Mouse (Mus musculus): ENCODE results near the gene Klf16. TPM values are rescaled to one million over a fixed set of nuclear protein-coding genes. Genes with fewer than 3 reads are reported as not detected.
A peak's percentile ranks its signal among the peaks of the same experiment; 100 is the strongest.

The Klf16 gene
- polyA plus RNA-seq, 1 experiment from 2014 or later, result 10.3 TPM

- Histone ChIP-seq H3K27me3 (replicated peaks) (no peaks in the 10 kb centered on the region), H3K9me3 (no peaks in the 10 kb centered on the region), H3K36me3 (peaks cover 15% of the 10 kb centered on the region), H3K27ac (peak overlapping the region; percentile 59; the same call in 1 of the 2 replicates), H3K4me1 (peaks cover 64% of the 10 kb centered on the region), H3K4me2 (peak overlapping the region; percentile 49), H3K4me3 (replicated peaks) (peak overlapping the region; percentile 19), H3K9ac (peak overlapping the region; percentile 7; the same call in 1 of the 2 replicates)
- ATAC-seq (ENCODE audit: insufficient read depth, low FRiP score, low read depth), result peak; percentile 24
- WGBS, result 21% methylated on average over 30 of the region's 30 CpGs
These were observed 6.0 kb downstream of the Klf16 start for GRCm38 (mm10) chr10:80570871-80571836.

GRCm38 (mm10) chr10:80570419-80570818 is 6.7 kb downstream of the Klf16 start:
- H3K9me3 ChIP-seq, result no peaks in the 10 kb centered on the region
- peak overlapping the region; percentile 49 for H3K4me2 ChIP-seq
- no peak overlapping the region for H3K9ac ChIP-seq
- peaks cover 57% of the 10 kb centered on the region for H3K4me1 ChIP-seq
- 79% methylated on average over 10 of the region's 10 CpGs for WGBS
- no peaks in the 10 kb centered on the region for H3K27me3 ChIP-seq (replicated peaks)
- H3K4me3 ChIP-seq (replicated peaks), result peak overlapping the region; percentile 16; the same call in 1 of the 2 replicates
- H3K27ac ChIP-seq, result peak overlapping the region; percentile 2; the same call in 1 of the 2 replicates
- no peak for ATAC-seq (ENCODE audit: insufficient read depth, low FRiP score, low read depth)
- peaks cover 15% of the 10 kb centered on the region for H3K36me3 ChIP-seq

GRCm38 (mm10) chr10:80569664-80570066 is 7.5 kb downstream of the Klf16 start:
- peak overlapping the region; percentile 49 for H3K4me2 ChIP-seq
- no peaks in the 10 kb centered on the region for H3K27me3 ChIP-seq (replicated peaks)
- WGBS, result 34% methylated on average over 10 of the region's 10 CpGs
- H3K9me3 ChIP-seq, result no peaks in the 10 kb centered on the region
- peaks cover 51% of the 10 kb centered on the region for H3K4me1 ChIP-seq
- peak overlapping the region; percentile 16; the same call in 1 of the 2 replicates for H3K4me3 ChIP-seq (replicated peaks)
- H3K9ac ChIP-seq, result no peak overlapping the region
- 0 out of 2 replicates have a peak overlapping the region, but pooled peaks have one; percentile 2 for H3K27ac ChIP-seq
- ATAC-seq (ENCODE audit: insufficient read depth, low FRiP score, low read depth), result peak; percentile 70
- H3K36me3 ChIP-seq, result peaks cover 15% of the 10 kb centered on the region

GRCm38 (mm10) chr10:80568876-80569275 is 8.2 kb downstream of the Klf16 start:
- 93% methylated on average over 29 of the region's 29 CpGs for WGBS
- no peak overlapping the region for H3K9ac ChIP-seq
- no peak overlapping the region for H3K4me3 ChIP-seq (replicated peaks)
- no peaks in the 10 kb centered on the region for H3K9me3 ChIP-seq
- H3K4me2 ChIP-seq, result no peak overlapping the region
- H3K27me3 ChIP-seq (replicated peaks), result no peaks in the 10 kb centered on the region
- H3K27ac ChIP-seq, result no peak overlapping the region
- H3K4me1 ChIP-seq, result peaks cover 46% of the 10 kb centered on the region
- no peak for ATAC-seq (ENCODE audit: insufficient read depth, low FRiP score, low read depth)
- peaks cover 15% of the 10 kb centered on the region for H3K36me3 ChIP-seq

- Histone ChIP-seq H3K9ac (no peak overlapping the region), H3K4me3 (replicated peaks) (no peak overlapping the region), H3K9me3 (no peaks in the 10 kb centered on the region), H3K27ac (no peak overlapping the region), H3K4me2 (no peak overlapping the region), H3K36me3 (peaks cover 15% of the 10 kb centered on the region), H3K27me3 (replicated peaks) (no peaks in the 10 kb centered on the region), H3K4me1 (peaks cover 39% of the 10 kb centered on the region)
- ATAC-seq (ENCODE audit: insufficient read depth, low FRiP score, low read depth), result 0 out of 2 replicates have a peak, but pooled peaks have one; percentile 21
- 27% methylated on average over 17 of the region's 17 CpGs for WGBS
These were observed 10.6 kb downstream of the Klf16 start for GRCm38 (mm10) chr10:80566375-80567092.

- Histone ChIP-seq H3K36me3 (no peaks in the 10 kb centered on the region), H3K4me3 (replicated peaks) (peak within 1 kb of the TSS; percentile 87), H3K27ac (peak within 1 kb of the TSS; percentile 94), H3K9ac (peak within 1 kb of the TSS; percentile 99), H3K27me3 (replicated peaks) (no peaks in the 10 kb centered on the region), H3K4me2 (peak within 1 kb of the TSS; percentile 76), H3K4me1 (peaks cover 38% of the 10 kb centered on the region), H3K9me3 (no peaks in the 10 kb centered on the region)
- under 1% methylated on average over 72 of the region's 72 CpGs for WGBS
- ATAC-seq (ENCODE audit: insufficient read depth, low FRiP score, low read depth), result peak; percentile 81
These were observed 15.8 kb downstream of the Klf16 start, which contains the start of gene Rexo1 for GRCm38 (mm10) chr10:80561116-80561944. Rexo1 (minus strand) TSS chr10:80561560.

- H3K27me3 ChIP-seq (replicated peaks), result no peaks in the 10 kb centered on the region
- no peaks in the 10 kb centered on the region for H3K36me3 ChIP-seq
- WGBS, result under 1% methylated on average over 13 of the region's 13 CpGs
- peak overlapping the region; percentile 99 for H3K9ac ChIP-seq
- no peaks in the 10 kb centered on the region for H3K9me3 ChIP-seq
- H3K4me1 ChIP-seq, result peaks cover 38% of the 10 kb centered on the region
- 0 out of 2 replicates have a peak overlapping the region, but pooled peaks have one; percentile 94 for H3K27ac ChIP-seq
- peak overlapping the region; percentile 76 for H3K4me2 ChIP-seq
- ATAC-seq (ENCODE audit: insufficient read depth, low FRiP score, low read depth), result no peak
- peak overlapping the region; percentile 87 for H3K4me3 ChIP-seq (replicated peaks)
These were observed 16.5 kb downstream of the Klf16 start for GRCm38 (mm10) chr10:80560621-80561020.

- Histone ChIP-seq H3K9ac (no peak overlapping the region), H3K9me3 (no peaks in the 10 kb centered on the region), H3K36me3 (no peaks in the 10 kb centered on the region), H3K27me3 (replicated peaks) (no peaks in the 10 kb centered on the region), H3K4me3 (replicated peaks) (no peak overlapping the region), H3K4me1 (peaks cover 37% of the 10 kb centered on the region), H3K27ac (no peak overlapping the region), H3K4me2 (peak overlapping the region; percentile 25)
- 85% methylated on average over 7 of the region's 7 CpGs for WGBS
- ATAC-seq (ENCODE audit: insufficient read depth, low FRiP score, low read depth), result no peak
These were observed 17.7 kb downstream of the Klf16 start for GRCm38 (mm10) chr10:80559431-80559830.

GRCm38 (mm10) chr10:80557346-80557965 is 19.7 kb downstream of the Klf16 start:
- H3K27ac ChIP-seq, result no peak overlapping the region
- no peaks in the 10 kb centered on the region for H3K36me3 ChIP-seq
- peak overlapping the region; percentile 16 for H3K4me2 ChIP-seq
- H3K4me1 ChIP-seq, result peaks cover 35% of the 10 kb centered on the region
- H3K9me3 ChIP-seq, result no peaks in the 10 kb centered on the region
- no peak for ATAC-seq (ENCODE audit: insufficient read depth, low FRiP score, low read depth)
- WGBS, result 32% methylated on average over 5 of the region's 5 CpGs
- no peak overlapping the region for H3K4me3 ChIP-seq (replicated peaks)
- no peak overlapping the region for H3K9ac ChIP-seq
- no peaks in the 10 kb centered on the region for H3K27me3 ChIP-seq (replicated peaks)

GRCm38 (mm10) chr10:80553997-80554396 is 23.1 kb downstream of the Klf16 start:
- Histone ChIP-seq H3K27ac (no peak overlapping the region), H3K9me3 (no peaks in the 10 kb centered on the region), H3K36me3 (peaks cover 12% of the 10 kb centered on the region), H3K27me3 (replicated peaks) (no peaks in the 10 kb centered on the region), H3K4me2 (0 out of 2 replicates have a peak overlapping the region, but pooled peaks have one; percentile 1), H3K4me3 (replicated peaks) (no peak overlapping the region), H3K4me1 (peaks cover 13% of the 10 kb centered on the region; the same call in 1 of the 2 replicates), H3K9ac (no peak overlapping the region)
- 87% methylated on average over 6 of the region's 6 CpGs for WGBS
- peak; percentile 6; the same call in 1 of the 2 replicates for ATAC-seq (ENCODE audit: insufficient read depth, low FRiP score, low read depth)
